Mouse (Mus musculus) C2C12 (cell line): Measurements from ENCODE around the gene Slc44a4.

Experiments
- CTCF ChIP-seq: IDR thresholded peaks from one replicate; pipeline ENCODE4 v1.5.1; 2011; ENCODE audit not compliant: control insufficient read depth, insufficient read depth, insufficient read length
- MAX ChIP-seq: IDR thresholded peaks from one replicate; pipeline ENCODE4 v1.6.1; 2011; ENCODE audit warnings: mild to moderate bottlenecking, control low read depth
- MYOG ChIP-seq: IDR thresholded peaks from one replicate; pipeline ENCODE4 v1.6.1; 2011; ENCODE audit not compliant: control insufficient read depth, insufficient read length; ENCODE audit errors: extremely low read depth
- USF1 ChIP-seq: IDR thresholded peaks from one replicate; pipeline ENCODE4 v1.6.1; 2011; ENCODE audit warnings: low read depth, mild to moderate bottlenecking, control low read depth, moderate library complexity

GRCm38 (mm10) chr17:34911945-34912351, 2.3 kb upstream of the Slc44a4 start:
- TF ChIP-seq CTCF (peak; percentile 92), MAX (no peak), MYOG (no peak), USF1 (no peak)
